Mouse (Mus musculus) embryonic facial prominence, embryonic 14.5 days (tissue): Measurements from ENCODE around the gene Ercc6. TPM values are rescaled to one million over a fixed set of nuclear protein-coding genes. Genes with fewer than 3 reads are reported as not detected.

Source experiments
- ATAC-seq: fragments of 200-750 bp; cut with Nextera tagmentation; 2 replicates; pipeline ENCODE4 v1.8.0; 2017; ENCODE audit warnings: low read depth, moderate number of reproducible peaks, moderate TSS enrichment
- DNase-seq: peaks from one replicate; pipeline ENCODE4 v3.0.0-alpha.2; 2015; ENCODE audit warnings: low spot score
- H3K27ac ChIP-seq: fragments of 300-500 bp; sonication (generic); replicated peaks from 2 replicates; pipeline ENCODE4 v1.5.1; 2014; ENCODE audit warnings: low read depth, mild to moderate bottlenecking, low read length, moderate library complexity
- H3K27me3 ChIP-seq: fragments of 300-500 bp; sonication (generic); replicated peaks from 2 replicates; pipeline ENCODE4 v1.6.1; 2014; ENCODE audit warnings: low read length; ENCODE audit not compliant: control insufficient read depth, insufficient read depth
- H3K36me3 ChIP-seq: fragments of 300-500 bp; sonication (generic); 2 replicates; pipeline ENCODE4 v1.6.1; 2014; ENCODE audit warnings: low read length, mixed read lengths; ENCODE audit not compliant: control insufficient read depth, insufficient read depth
- H3K4me1 ChIP-seq: fragments of 300-500 bp; sonication (generic); 2 replicates; pipeline ENCODE4 v1.6.1; 2014; ENCODE audit warnings: antibody characterized with exemption, low read length; ENCODE audit not compliant: control insufficient read depth, insufficient read depth
- H3K4me2 ChIP-seq: fragments of 300-500 bp; sonication (generic); 2 replicates; pipeline ENCODE4 v1.6.1; 2014; ENCODE audit warnings: low read depth, mild to moderate bottlenecking, low read length, moderate library complexity, mixed read lengths
- H3K4me3 ChIP-seq: fragments of 300-500 bp; sonication (generic); 2 replicates; pipeline ENCODE4 v1.5.1; 2014; ENCODE audit warnings: low read depth, mild to moderate bottlenecking, low read length
- H3K9ac ChIP-seq: fragments of 300-500 bp; sonication (generic); 2 replicates; pipeline ENCODE4 v1.6.1; 2014; ENCODE audit warnings: low read depth, mild to moderate bottlenecking, low read length, moderate library complexity, mixed read lengths
- H3K9me3 ChIP-seq: fragments of 300-500 bp; sonication (generic); 2 replicates; pipeline ENCODE4 v1.6.1; 2016; ENCODE audit warnings: low read length; ENCODE audit not compliant: control insufficient read depth
- WGBS: fragments of 180-500 bp; shearing (Covaris S2); extraction: QIAGEN DNeasy Blood & Tissue Kit; methylation state at CpG from one replicate; pipeline ENCODE4 v1.1.7; 2014; 5-methylcytosine and 5-hydroxymethylcytosine counted together
- polyA plus RNA-seq: library from polyadenylated mRNA; unstranded; fragments of >200 nt; fragmentation: Nextera tagmentation; extraction: Ambion mirVana; gene quantifications from 2 replicates; pipeline ENCODE4 v1.2.1, GENCODE M21; 2014

The Ercc6 gene
- polyA plus RNA-seq, 1 experiment from 2014 or later = 13.4 TPM

DNA sequence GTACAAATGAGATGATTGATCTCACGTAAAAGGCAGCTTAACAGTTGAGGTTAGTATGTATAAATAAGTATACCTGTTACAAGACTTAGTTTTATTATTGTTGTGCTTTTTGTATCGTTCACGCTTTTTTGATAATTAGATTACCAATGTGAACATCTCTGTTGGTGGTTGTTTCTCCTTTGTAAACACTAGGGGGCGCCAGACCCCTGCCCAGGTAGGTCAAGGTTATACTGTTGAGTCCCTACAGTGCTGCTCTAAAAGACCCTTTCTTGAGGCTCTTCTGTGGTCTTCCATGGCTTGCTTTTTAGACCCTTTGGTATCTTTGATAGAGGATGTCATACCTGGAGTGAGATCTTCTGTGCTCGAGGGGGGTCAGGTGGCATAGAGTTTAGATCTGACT is 20.8 kb downstream of the Ercc6 start:
- DNase-seq (no peak), ATAC-seq (no peak)
- Histone ChIP-seq H3K27me3 (no peaks in the 10 kb centered on the region), H3K9me3 (no peaks in the 10 kb centered on the region), H3K4me2 (no peak overlapping the region), H3K4me3 (no peak overlapping the region), H3K4me1 (no peaks in the 10 kb centered on the region), H3K27ac (no peak overlapping the region), H3K9ac (no peak overlapping the region), H3K36me3 (peaks cover 25% of the 10 kb centered on the region; the same call in 1 of the 2 replicates)
- WGBS = 70% methylated on average over 5 of the region's 5 CpGs

DNA sequence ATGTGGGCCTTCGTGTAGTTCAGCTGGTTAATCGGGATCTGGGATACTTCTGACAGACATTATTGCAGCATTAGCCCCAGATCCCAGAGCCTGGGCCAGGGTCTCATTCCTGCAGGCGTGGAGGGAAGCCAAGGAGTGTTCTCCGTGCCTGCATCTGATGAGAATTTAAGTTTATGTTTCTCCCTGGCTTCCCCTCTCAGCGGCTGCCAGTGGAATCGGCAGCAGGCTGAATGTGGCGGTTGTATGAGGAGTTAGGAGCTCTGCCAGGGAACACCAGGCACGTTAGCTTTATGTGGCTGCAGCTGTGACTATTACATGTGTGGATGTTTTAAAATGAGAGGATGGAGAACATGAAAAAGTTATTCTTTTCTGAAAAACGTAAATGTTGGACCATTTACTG is 23.4 kb downstream of the Ercc6 start:
- Histone ChIP-seq H3K27ac (peak overlapping the region; percentile 42; the same call in 1 of the 2 replicates), H3K9ac (no peak overlapping the region), H3K27me3 (no peaks in the 10 kb centered on the region), H3K9me3 (no peaks in the 10 kb centered on the region), H3K4me2 (no peak overlapping the region), H3K4me3 (no peak overlapping the region), H3K36me3 (peaks cover 26% of the 10 kb centered on the region), H3K4me1 (no peaks in the 10 kb centered on the region)
- 43% methylated on average over 9 of the region's 9 CpGs for WGBS
- no peak; the same call in 1 of the 2 replicates for ATAC-seq
- peak; percentile 86 for DNase-seq

DNA sequence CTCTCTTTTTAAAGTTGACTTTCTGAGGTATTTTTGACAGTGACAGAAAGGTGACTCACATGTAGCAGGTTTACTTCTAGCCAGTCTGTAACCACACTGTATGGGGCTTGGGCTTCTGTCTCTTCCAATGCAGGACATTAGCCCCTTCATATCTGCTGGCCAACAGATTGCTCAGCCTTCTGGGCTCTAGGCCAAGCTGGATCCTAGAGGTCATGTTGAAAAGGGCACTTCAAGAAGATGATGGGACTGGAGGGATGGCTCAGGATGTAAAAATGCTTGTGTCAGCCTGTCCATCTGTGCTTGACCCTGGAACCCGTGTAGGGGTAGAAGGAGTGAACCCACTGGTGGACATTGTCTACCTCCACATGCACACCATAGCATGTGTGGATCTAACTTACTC is 24.8 kb downstream of the Ercc6 start:
- Histone ChIP-seq H3K9me3 (no peaks in the 10 kb centered on the region), H3K36me3 (peaks cover 33% of the 10 kb centered on the region), H3K4me2 (no peak overlapping the region), H3K4me3 (no peak overlapping the region), H3K4me1 (no peaks in the 10 kb centered on the region), H3K9ac (no peak overlapping the region), H3K27ac (no peak overlapping the region), H3K27me3 (no peaks in the 10 kb centered on the region)
- ATAC-seq (no peak), DNase-seq (no peak)
- WGBS = 100% methylated on average over 1 of the region's 1 CpGs

GRCm38 (mm10) chr14:32543075-32543474 is 29.8 kb downstream of the Ercc6 start:
- ATAC-seq = no peak
- H3K4me1 ChIP-seq = no peaks in the 10 kb centered on the region
- no peaks in the 10 kb centered on the region for H3K9me3 ChIP-seq
- H3K27me3 ChIP-seq = no peaks in the 10 kb centered on the region
- H3K4me2 ChIP-seq = no peak overlapping the region
- no peak for DNase-seq
- H3K4me3 ChIP-seq = no peak overlapping the region
- no peak overlapping the region for H3K27ac ChIP-seq
- H3K9ac ChIP-seq = no peak overlapping the region
- H3K36me3 ChIP-seq = peaks cover 35% of the 10 kb centered on the region

DNA sequence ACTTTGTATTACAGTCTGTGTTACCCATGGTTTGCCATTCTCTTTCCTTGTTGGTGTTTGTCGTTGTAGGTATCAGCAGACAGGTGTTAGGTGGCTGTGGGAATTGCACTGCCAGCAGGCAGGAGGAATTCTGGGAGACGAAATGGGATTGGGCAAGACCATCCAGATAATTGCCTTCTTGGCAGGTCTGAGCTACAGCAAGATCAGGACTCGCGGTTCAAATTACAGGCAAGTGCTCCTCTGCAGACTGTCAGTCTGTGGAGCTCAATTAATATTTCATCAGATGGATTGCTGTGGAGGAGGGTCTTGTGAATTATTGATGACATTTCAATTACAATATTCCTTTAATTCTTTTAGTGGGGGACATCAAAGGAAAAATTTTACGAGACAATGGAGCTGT is 33.4 kb downstream of the Ercc6 start:
- H3K4me3 ChIP-seq = no peak overlapping the region
- no peak overlapping the region for H3K4me2 ChIP-seq
- H3K9me3 ChIP-seq = no peaks in the 10 kb centered on the region
- DNase-seq (peak; percentile 30), ATAC-seq (peak; percentile 55; the same call in 1 of the 2 replicates)
- no peak overlapping the region for H3K9ac ChIP-seq
- WGBS = 53% methylated on average over 5 of the region's 5 CpGs
- H3K27me3 ChIP-seq = no peaks in the 10 kb centered on the region
- H3K36me3 ChIP-seq = peaks cover 40% of the 10 kb centered on the region
- no peak overlapping the region for H3K27ac ChIP-seq
- H3K4me1 ChIP-seq = no peaks in the 10 kb centered on the region

GRCm38 (mm10) chr14:32551854-32552253 is 38.5 kb downstream of the Ercc6 start:
- WGBS = 85% methylated on average over 5 of the region's 5 CpGs
- Histone ChIP-seq H3K9ac (no peak overlapping the region), H3K4me3 (no peak overlapping the region), H3K4me2 (no peak overlapping the region), H3K27me3 (no peaks in the 10 kb centered on the region), H3K9me3 (no peaks in the 10 kb centered on the region), H3K27ac (no peak overlapping the region), H3K4me1 (no peaks in the 10 kb centered on the region), H3K36me3 (peaks cover 38% of the 10 kb centered on the region)
- ATAC-seq (no peak), DNase-seq (no peak)

GRCm38 (mm10) chr14:32553198-32553903 is 40.0 kb downstream of the Ercc6 start:
- WGBS = 79% methylated on average over 10 of the region's 10 CpGs

GRCm38 (mm10) chr14:32554860-32555526 is 41.7 kb downstream of the Ercc6 start:
- Histone ChIP-seq H3K27me3 (no peaks in the 10 kb centered on the region), H3K36me3 (peaks cover 26% of the 10 kb centered on the region), H3K9me3 (no peaks in the 10 kb centered on the region), H3K4me1 (no peaks in the 10 kb centered on the region), H3K4me2 (no peak overlapping the region), H3K27ac (no peak overlapping the region), H3K4me3 (no peak overlapping the region), H3K9ac (no peak overlapping the region)
- ATAC-seq (no peak), DNase-seq (no peak)
- 60% methylated on average over 8 of the region's 8 CpGs for WGBS

More at GRCm38 (mm10) chr14:32553198-32553903, 40.0 kb downstream of the Ercc6 start:
- Histone ChIP-seq H3K27ac (no peak overlapping the region), H3K36me3 (peaks cover 29% of the 10 kb centered on the region), H3K9ac (no peak overlapping the region), H3K27me3 (no peaks in the 10 kb centered on the region), H3K4me1 (no peaks in the 10 kb centered on the region), H3K4me3 (no peak overlapping the region), H3K4me2 (no peak overlapping the region), H3K9me3 (no peaks in the 10 kb centered on the region)
- ATAC-seq = no peak
- DNase-seq = no peak

GRCm38 (mm10) chr14:32561428-32561827 is 48.1 kb downstream of the Ercc6 start:
- ATAC-seq = no peak
- Histone ChIP-seq H3K4me1 (no peaks in the 10 kb centered on the region), H3K4me3 (no peak overlapping the region), H3K36me3 (peaks cover 62% of the 10 kb centered on the region), H3K27ac (no peak overlapping the region), H3K9ac (no peak overlapping the region), H3K4me2 (no peak overlapping the region), H3K9me3 (no peaks in the 10 kb centered on the region), H3K27me3 (no peaks in the 10 kb centered on the region)
- WGBS = 96% methylated on average over 3 of the region's 3 CpGs
- DNase-seq = no peak
